Mouse (Mus musculus): ENCODE data around the gene Cldn18.

DNA sequence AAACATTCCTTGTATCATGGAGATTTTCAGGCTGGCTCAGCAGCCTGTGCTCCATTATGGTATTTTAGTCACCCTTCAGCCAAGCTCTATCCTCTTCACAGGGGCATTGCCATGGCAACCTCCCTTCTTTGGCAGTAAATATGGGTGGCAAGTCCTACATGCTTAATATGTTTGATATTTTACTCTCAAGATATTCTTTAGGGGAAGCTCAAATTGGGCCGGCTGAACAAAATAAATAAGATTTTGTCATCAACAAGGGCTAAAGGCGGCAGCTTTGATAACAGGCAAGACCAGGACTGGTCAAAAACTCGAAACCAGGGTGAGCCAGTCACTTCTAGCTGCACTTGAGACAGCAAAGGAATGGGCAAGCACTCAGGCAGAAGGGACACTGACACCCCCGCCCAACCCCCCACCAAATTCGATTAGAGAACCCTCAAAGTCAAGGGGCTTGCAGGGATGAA, 32.0 kb downstream of the Cldn18 start:
- TF ChIP-seq ZC3H11A (IDR thresholded peaks at IDR 0.05; ENCODE audit: borderline replicate concordance, low read depth, low read length) = no peak
- TF ChIP-seq ZNF384 (IDR thresholded peaks at IDR 0.05; ENCODE audit: low read depth, low read length) = no peak
- TF ChIP-seq MAFK (IDR thresholded peaks at IDR 0.05; ENCODE audit: insufficient read depth, low read depth, low read length) = no peak
- no peak for TF ChIP-seq HCFC1 (IDR thresholded peaks at IDR 0.05; ENCODE audit: borderline replicate concordance, insufficient read depth, low read length)
- no peak for TF ChIP-seq CHD2 (IDR thresholded peaks at IDR 0.05; ENCODE audit: low read depth, low read length)

All from ES-E14 (cell line).